Mouse (Mus musculus) lung, adult 18-20 months (tissue): Measurements from ENCODE around the gene Selenos.

Source experiments
- DNase-seq, 2 experiments: peaks; one replicate each; pipeline ENCODE4 v3.0.0; 2022; ENCODE audit warnings: mixed read lengths in 2 of 2

Selenos gene

DNA sequence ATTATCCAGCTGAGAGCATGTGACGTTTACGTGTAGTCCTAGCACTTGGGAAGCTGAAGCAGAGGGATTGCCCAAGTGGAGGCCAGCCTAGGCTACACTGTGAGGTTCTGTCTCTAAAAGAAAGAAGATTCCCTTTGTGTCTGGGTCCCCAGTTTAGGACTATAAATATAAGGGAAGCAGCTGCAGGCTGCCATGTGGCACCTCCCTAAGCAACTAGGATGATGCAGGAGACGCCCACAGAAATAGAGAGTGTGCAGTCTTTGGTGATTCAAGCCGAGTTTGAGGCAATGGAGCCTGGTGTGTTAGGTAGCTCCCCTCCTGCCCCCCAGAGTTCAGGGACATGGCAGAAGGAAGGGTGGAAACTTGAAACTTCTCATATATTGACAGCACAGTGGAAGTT lies 8.2 kb downstream of the Selenos start:
- DNase-seq: no peak

DNA sequence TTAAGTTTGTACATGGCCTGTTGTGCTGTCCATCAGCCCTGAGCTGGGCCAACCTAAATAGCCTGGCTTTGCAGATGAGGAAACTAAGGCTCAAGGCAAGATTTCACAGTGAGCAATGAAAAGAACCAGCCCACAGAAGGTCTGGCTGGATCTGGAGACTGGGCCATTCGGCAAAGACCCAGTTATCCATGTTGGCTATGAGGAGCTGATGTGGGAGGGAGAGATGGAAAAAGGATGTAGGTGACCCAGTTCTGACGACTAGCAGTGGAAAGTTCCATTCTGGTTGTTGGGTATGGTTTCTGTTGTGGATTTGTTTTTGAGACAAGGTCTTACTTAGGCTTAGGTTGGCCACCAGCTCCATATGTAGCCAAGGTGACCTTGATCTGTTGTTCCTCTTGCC lies 8.6 kb downstream of the Selenos start:
- DNase-seq: no peak

DNA sequence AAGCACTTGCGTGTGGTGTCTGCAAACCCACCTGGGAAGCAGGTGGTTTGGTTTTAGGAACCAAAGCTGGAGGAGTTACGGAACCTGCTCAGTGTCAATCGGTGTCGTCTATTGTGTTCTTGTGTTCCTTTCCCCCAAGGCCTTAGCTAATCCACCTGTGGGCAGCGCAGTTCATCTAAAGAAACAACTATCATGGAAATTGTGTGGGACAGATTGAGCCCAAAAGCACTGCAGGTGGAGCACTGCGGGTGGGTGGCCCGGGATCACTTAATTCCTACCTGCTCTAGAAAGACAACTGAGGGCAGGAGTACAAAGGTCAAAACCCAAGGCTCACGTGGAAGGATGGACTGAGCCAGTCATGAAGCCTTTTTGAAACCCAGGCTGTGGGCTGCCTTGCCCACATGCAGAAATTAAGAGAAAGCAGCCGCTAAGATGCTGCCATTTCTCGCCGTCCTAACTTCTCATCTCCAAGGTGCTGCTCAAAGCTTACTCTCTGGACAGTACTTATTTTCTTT lies 11.3 kb downstream of the Selenos start:
- no peak for DNase-seq

DNA sequence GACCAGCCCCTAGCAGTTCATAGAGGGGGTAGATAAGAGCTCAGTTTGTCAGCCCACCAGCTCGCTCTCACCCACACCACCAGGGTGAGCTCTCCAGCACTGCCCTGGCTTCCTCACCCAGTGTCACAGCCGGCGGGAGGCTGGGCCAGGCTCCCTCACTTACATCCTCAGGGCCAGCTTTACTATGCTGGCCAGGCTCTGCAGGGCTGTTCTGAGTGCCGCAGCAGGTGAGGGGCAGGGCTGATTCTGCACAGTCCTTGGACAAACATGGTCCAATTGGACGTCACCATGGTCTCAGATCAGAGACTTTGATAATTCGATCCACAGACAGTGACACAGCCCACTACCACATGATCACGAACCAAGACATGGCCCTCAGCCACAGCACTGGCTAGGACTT lies 12.1 kb downstream of the Selenos start:
- DNase-seq: no peak

DNA sequence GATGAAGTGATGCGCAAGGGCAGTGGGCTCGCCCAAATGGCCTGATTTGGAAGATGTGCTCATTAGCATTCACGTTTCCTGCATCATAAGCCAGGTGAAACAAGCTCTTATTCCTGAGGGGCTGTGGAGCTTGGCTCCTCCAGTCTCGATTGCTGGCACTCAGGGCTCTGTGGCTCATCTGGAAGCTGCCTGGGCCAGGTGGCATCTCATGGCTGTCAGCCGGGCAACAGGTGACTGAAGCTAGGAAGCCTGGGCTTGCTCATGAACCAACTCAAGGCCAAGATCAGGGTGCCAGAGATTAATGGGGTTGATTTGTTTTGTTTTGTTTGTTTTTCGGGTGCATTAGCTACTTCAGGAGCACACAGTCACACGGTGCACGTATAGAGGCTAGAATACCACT lies 13.2 kb downstream of the Selenos start:
- no peak for DNase-seq

DNA sequence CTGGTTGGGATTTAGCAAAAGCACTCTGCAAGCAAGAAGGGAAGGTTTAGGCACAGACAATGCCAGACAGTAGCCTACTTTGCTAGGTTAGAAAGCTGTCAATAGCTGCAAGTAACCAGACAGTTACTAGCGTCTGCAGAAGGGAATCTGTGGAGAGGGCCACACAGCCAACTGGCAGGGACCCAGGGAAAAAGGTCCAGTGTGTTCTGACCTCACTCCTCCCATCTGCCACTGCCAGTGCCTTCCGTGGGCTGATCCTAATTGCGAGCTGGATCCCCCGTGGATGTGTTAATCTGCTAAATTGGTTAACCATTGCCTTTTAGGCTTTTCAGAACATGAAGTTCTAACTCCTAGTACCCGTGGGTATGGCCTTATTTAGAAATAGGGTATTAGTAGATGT lies 14.7 kb downstream of the Selenos start:
- DNase-seq: no peak

DNA sequence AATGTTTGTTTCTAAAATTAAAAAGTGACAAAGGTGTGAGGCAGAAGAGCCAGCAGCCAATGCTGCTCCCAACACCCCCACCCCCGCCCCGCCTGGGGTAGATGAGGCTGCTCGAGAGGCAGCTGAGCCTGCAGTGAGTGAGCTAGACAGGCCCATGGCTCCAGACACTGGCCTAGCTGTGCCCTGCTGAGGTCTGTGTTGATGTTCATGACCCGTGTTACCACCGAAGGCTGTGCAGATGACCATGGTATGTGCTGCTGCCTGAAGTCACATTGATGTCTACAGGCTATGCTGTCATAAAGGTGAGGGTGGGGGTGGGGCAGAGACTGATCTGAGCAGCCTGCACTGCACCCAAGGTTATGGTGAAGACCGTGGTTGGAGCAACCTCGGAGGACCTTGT lies 19.4 kb downstream of the Selenos start:
- no peak for DNase-seq

DNA sequence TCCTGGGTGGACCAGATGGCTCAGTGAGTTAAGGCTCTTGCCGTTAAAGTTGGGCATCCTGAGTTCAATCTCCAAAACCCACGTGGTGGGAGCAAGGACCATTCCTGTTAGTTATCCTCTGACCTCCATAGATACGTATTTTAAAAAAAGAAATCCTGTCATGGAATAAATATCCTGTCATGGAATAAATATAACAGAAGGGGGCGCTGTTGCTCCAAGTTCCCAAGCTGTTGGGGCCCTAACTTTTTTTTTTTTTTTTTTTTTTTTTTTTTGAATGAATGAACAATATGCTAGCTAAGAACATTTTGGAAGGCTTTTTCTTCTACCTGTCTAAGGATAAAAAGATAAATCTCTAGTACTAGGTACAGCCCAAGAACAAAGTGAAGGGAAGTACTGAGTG lies 22.4 kb downstream of the Selenos start:
- DNase-seq: no peak

DNA sequence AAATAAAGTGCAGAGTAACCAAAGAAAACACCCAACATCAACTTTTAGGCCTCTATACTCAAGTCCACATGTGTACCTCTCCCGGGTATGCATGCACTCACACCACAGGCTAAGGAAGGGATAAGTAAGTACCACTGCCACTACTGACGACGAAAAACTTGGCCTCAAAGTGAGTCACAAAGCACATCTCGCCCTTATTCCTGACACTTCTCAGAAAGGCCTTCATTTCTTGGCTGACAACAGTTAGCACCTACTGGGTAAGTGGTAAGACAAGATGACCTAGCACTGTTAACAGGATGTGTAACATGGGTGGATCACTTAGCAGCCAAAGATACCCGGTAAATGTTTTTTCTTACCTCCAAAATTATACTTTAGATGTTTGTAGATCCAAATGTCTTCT lies 25.1 kb downstream of the Selenos start:
- DNase-seq: no peak

DNA sequence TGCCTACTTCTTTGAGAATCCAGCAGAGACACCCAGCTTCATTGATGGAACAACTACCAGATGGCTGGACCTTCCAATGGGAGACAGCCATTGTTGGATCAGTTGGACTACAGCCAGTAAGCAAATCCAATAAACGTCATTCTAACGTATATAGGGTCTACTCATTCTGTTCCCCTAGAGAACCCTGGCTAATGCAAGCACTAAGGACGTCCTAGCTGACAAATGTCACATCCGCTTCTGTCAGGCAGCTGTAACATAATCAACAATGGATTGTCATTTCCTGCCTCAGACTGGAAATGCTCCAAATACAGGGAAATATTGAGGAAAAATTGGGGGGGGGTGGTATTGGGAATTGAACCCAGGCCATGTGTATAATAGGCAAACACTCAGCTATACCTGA lies 26.3 kb downstream of the Selenos start:
- no peak for DNase-seq

DNA sequence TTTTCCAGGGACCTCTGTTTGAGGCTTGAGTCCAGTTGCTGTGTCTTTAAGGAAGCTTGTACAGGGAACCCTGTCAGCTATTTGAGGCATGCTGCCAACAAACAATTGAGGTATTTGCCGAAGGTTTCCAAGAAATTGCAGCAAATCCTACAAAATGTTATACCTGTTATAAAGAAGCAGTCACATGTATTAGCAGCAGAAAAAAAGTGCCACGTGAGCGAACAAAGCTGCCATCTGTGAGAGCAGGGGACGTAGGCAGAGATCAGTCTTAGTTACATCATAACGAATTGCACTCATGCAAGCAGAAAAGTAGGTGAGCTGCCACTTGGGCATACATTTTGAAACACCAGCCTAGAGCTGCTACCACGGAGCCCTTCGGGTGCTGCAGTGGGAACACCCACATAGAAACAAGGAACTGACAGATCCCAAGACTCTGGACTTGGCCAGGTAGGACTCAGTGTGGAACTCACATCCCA lies 27.2 kb downstream of the Selenos start:
- DNase-seq: peak; percentile 56 to 78

DNA sequence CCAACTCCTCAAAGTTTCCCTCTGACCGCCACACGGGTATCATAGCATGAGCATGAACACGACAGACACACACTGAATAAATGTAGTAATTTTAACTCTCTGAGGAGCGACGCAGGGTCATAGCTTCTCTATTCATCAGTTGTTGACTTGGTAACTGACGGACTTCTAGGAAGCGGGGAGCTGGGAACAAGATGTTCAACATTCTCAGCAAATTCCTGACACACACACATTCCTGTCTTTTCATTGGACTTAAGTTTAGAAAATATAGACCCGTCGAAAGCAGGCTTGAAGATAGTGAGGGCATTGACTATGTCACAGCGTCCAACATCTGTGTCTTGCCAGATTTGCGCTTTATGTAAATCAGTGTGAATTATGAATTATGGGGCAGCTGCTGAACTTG lies 27.8 kb downstream of the Selenos start:
- no peak for DNase-seq

DNA sequence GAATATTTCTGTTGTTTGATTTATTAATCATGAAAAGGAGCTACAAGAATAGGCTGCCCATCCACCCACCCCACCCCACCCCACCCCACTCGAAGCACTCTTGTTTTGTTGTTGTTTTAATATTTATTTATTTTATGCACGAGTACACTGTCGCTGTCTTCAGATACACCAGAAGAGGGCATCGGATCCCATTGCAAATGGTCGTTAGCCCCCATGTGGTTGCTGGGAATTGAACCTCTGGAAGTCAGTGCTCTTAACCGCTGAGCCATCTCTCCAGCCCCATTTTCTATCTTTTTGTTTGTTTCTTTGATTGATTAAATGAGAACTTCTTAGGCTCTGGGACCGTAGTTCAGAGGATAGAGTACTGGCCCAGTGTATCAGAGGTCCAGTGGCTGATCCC lies 28.5 kb downstream of the Selenos start:
- no peak for DNase-seq

DNA sequence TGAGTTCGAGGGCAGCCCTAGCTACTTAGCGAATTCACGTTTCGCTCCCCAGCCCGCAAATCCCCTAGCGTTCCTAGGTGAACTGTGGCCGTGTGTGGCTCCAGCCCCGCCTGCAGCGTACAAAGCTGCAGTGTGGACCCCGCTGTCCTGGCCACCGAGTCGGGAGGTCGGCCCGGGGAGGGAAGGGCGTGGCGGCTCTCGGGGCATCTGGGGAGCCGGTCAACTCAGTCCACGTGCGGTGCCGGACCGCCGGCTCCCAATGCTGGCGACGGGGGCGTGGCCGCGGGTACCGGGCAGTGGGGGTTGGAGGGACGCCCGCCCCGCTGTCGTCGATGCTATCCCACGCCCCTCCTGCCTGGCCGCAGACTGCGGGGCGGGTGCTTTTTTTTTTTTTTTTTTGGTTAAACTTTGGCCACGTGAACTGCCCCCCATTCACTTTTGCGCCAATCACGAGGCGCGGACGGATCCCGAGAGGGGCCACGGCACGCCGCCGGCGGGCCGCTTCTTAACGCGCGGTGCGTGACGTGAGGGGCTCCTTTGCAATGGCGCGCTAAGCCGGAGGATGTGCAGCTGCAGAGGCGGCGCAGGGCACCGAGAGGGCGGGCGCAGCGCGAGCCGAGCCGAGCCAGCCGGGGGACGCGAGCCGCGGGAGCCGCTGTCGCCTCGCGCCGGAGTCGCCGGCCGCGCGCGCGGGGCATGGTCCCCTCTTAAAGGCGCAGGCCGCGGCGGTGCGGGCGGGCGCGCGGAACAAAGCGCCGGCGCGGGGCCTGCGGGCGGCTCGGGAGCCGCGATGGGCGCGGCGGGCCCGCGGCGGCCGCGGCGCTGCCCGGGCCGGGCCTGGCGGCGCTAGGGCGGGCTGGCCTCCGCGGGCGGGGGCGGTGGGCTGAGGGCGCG lies 29.8 kb downstream of the Selenos start, which contains the start of gene Chsy1:
TSS of gene Chsy1 (plus strand) at position 555 of the 894 bp plus-strand sequence.
- peak; percentile 88 to 89 for DNase-seq

DNA sequence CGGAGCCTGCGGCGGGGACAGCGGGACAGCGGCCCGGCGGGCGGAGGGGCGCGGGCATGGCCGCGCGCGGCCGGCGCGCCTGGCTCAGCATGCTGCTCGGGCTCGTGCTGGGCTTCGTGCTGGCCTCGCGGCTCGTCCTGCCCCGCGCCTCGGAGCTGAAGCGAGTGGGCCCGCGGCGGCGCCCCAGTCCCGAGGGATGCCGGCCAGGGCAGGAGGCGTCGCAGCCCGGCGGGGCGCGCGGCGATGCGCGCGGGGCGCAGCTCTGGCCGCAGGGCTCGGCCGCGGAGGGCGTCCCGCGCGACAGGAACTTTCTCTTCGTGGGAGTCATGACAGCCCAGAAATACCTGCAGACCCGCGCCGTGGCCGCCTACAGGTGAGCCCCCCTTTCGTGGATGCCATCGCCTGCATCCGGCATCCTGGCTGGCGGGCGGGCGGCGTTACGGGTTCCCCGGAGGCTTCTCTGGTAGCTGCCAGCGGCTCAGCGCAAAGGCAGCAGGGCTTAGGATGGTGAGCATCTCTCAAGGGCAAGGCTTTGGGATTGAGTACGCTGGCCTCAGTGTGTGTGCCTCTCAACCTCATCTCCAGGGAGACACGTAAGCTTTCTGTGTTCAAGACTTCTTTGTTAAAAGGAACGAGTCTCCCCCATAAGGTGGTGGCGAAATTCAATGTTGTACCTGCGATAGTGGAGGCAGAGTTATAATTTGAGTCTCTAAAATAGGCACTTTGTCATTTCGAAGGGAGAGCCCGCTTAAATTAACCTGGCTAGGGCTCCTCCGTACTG lies 30.6 kb downstream of the Selenos start:
- DNase-seq: no peak

DNA sequence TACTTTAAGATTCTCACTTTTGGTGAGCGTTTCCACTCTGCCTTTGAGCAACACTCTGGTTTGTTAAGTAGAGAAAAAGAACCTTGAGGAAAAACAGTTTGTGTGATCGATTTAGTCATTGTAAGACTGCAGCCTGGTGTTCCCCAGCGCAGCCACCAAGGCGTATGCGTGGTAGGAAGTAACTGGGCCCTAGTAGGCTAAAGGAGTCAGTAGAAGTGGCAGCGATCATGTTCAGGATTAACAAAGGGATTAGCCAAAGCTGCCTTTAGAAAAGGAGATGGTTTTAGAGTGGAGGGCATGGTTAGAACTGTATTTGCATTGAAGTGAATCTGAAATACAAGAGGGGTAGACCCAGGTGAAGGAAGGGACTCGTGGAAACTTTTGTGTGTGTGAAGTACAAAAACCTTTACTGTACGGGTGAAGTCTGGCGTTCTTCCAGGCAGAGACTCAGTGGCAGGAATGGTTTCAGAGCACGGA lies 31.2 kb downstream of the Selenos start:
- no peak for DNase-seq

DNA sequence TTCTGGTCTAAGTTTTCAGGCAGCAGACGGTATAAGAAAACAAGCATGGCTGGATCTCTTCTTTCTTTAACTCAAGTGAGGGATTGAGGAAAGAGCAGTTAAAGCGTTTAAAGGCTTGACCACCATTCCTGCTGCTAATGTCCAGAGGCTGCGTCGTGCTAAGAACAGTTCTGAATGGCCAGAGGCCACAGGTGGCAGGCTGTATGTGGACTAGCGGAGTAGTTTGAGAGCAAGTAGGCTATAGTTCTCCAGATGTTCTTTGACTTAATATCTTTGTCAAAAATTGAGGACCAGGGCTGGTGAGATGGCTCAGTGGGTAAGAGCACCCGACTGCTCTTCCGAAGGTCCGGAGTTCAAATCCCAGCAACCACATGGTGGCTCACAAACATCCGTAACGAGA lies 31.8 kb downstream of the Selenos start:
- no peak for DNase-seq

DNA sequence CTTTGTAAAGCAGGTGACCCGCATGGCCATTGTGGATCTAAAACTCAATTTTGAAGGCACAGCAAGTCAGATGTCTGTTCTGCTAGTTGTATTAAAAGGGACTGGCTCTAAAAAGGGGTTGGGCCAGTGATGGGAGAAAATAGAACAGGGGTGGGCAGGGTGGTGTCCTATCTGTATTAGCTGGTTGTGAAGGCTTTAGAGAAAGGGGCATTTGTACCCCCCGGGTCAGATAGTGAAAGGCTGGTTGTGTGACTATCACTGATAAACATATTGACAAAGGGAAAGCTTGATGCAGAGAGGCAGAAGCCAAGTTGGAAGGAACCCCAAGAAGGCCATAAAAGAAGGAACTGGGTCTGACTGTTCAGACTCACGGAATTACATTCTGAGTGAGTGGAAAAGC lies 34.1 kb downstream of the Selenos start:
- DNase-seq: no peak

DNA sequence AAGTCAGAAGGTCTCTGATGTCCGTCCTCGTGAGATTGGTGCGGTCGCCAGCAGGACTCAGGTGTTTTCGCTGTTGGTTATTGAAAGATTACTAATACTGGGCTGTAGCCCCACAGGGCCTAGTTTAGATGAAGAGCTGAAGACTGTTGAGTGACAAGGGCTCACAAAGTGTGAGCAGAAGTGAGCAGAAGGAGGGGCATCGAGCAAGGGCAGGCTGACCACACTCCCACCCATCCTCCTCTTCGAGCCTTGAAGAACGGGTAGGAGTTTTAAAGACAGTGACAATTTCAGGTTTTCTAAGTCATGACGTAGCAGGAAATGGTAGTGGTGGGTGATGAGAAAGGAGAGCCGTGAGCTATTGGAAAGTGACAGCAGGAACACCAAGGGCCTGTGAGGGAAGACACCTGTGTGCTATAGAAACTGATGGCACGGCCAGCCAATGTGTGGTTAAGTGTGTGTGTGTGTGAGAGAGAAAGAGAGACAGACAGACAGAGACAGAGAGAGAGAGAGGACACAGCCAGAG lies 36.4 kb downstream of the Selenos start:
- DNase-seq: no peak

DNA sequence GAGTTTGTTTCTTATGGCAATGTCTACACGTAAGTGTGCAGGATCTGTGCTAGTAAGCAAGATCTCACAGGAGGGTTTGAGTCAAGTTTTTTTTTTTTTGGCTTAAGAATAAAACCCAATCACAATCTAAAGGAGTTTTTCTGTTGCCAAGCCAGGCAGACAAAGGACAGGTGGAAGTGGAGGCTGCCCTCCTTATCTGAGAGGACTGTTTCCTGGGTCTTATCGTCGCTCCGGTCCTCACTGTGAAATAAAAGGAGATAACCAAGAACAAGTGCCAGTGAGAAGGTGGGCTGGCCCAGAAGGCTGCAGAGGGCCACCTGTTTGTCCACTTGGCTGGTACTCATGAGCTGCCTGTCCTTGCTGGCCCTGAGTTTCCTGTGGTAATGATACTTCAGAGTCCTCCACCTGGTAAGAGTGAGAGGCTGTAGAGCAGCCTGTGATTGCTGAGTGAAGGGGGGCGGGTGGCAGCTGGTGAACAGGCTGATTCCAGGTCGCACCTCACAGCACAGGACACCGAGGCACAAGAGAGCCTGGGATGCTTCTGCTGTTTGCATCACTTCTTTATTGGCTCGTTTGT lies 37.5 kb downstream of the Selenos start:
- DNase-seq: peak; percentile 73 to 79

DNA sequence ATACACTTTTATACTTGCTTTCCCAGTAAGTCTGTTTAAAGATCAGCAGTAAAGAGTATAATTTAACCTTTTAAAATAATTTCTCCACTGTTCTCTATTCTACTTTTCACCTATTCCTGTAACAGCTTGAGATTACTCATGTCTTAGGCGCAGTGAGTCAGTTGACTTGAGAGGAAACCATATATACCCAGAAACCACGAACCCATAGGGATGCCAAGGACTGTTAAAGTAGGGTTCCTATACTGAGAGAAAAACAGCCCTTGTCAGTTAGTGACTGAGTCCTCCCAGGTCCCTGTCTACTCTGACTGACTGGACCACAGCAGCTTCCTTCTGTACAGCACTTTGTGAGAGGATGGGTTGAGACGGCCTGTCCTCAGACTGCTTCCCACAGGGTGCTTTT lies 38.6 kb downstream of the Selenos start:
- DNase-seq: no peak

DNA sequence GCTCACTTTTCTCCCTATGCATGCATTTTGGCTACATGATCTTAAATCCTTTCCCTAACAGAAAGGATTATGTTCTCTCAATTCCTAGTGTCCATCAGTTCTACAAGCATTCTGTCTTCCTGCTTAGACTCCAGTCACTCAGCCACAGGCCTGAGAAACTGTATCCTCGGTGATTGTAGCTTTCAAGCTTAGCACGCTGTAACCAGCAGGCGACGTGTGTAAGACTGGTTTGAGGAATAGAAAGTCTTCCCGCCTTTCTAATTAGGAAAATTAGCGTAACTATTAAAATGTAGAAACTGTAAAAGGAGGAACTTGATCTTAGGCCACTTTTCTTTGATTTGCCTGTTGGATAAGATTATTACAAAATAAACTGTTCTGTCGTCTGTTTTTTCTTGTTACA lies 39.3 kb downstream of the Selenos start:
- no peak for DNase-seq

DNA sequence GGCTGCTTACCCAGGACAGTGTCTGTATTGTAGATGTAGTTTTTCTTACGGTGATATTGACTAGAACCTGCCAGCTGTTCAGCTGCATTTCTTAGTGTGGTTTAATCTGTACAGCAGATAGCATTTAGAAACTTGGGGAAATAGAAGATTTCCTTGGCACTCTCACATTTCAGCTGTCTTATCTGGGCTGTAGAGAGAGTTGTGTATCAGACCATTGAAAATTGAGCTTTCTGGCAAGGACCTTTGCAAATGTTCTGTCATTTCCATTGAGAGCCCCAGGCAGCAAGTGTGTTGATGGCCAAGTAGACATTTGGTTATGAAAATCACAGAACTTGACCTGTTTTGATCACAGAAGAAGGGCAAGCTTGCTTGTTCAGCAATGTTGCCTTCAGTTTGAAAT lies 40.7 kb downstream of the Selenos start:
- DNase-seq: no peak
